Mouse (Mus musculus): Measurements from ENCODE around the gene Pih1d1. TPM values are rescaled to one million over a fixed set of nuclear protein-coding genes. Genes with fewer than 3 reads are reported as not detected.

The Pih1d1 gene
- polyA plus RNA-seq, 1 experiment from 2014 or later = 37.6 TPM

- ATAC-seq (no peak), DNase-seq (no peak)
- no peaks in the 10 kb centered on the region for H3K4me1 ChIP-seq (ENCODE audit: insufficient read depth)
- no peak overlapping the region for H3K4me2 ChIP-seq (ENCODE audit: low read depth, low read length)
- no peaks in the 10 kb centered on the region for H3K36me3 ChIP-seq (replicated peaks; ENCODE audit: insufficient read depth, low read length)
- no peak overlapping the region for H3K9ac ChIP-seq (replicated peaks)
- no peak overlapping the region for H3K27ac ChIP-seq (ENCODE audit: low read depth)
- TF ChIP-seq EP300 (IDR thresholded peaks at IDR 0.05; ENCODE audit: low read depth) (no peak), CTCF (IDR thresholded peaks at IDR 0.05; ENCODE audit: low read depth) (no peak)
- peaks cover 3% of the 10 kb centered on the region for H3K9me3 ChIP-seq (ENCODE audit: low read length)
- no peak overlapping the region for H3K4me3 ChIP-seq (ENCODE audit: low read depth, low read length)
- H3K27me3 ChIP-seq (ENCODE audit: insufficient read depth, low read length) = peaks cover 80% of the 10 kb centered on the region
- 3% methylated on average over 23 of the region's 23 CpGs for WGBS (ENCODE audit: insufficient replicate concordance)
Observed at GRCm38 (mm10) chr7:45175929-45176328, 21.8 kb downstream of the Pih1d1 start.

- no peak for TF ChIP-seq EP300 (IDR thresholded peaks at IDR 0.05; ENCODE audit: low read depth)
- DNase-seq (no peak), ATAC-seq (no peak)
- Histone ChIP-seq H3K9ac (replicated peaks) (no peak overlapping the region), H3K27me3 (ENCODE audit: insufficient read depth, low read length) (peaks cover 84% of the 10 kb centered on the region), H3K27ac (ENCODE audit: low read depth) (no peak overlapping the region), H3K9me3 (ENCODE audit: low read length) (peaks cover 3% of the 10 kb centered on the region), H3K4me3 (ENCODE audit: low read depth, low read length) (no peak overlapping the region), H3K4me1 (ENCODE audit: insufficient read depth) (no peaks in the 10 kb centered on the region; the same call in 1 of the 2 replicates), H3K4me2 (ENCODE audit: low read depth, low read length) (no peak overlapping the region), H3K36me3 (replicated peaks; ENCODE audit: insufficient read depth, low read length) (no peaks in the 10 kb centered on the region)
- WGBS (ENCODE audit: insufficient replicate concordance) = 4% methylated on average over 27 of the region's 31 CpGs
Observed at GRCm38 (mm10) chr7:45176356-45176755, 22.3 kb downstream of the Pih1d1 start.

GRCm38 (mm10) chr7:45178550-45178949, 24.4 kb downstream of the Pih1d1 start:
- 21% methylated on average over 7 of the region's 7 CpGs for WGBS (ENCODE audit: insufficient replicate concordance)
- DNase-seq (peak; percentile 38), ATAC-seq (no peak)
- H3K4me1 ChIP-seq (ENCODE audit: insufficient read depth) = peaks cover 7% of the 10 kb centered on the region
- H3K27ac ChIP-seq (ENCODE audit: low read depth) = no peak overlapping the region
- peaks cover 96% of the 10 kb centered on the region for H3K27me3 ChIP-seq (ENCODE audit: insufficient read depth, low read length)
- H3K9me3 ChIP-seq (ENCODE audit: low read length) = no peaks in the 10 kb centered on the region
- no peak overlapping the region for H3K4me3 ChIP-seq (ENCODE audit: low read depth, low read length)
- H3K9ac ChIP-seq (replicated peaks) = no peak overlapping the region
- no peak overlapping the region for H3K4me2 ChIP-seq (ENCODE audit: low read depth, low read length)
- no peaks in the 10 kb centered on the region for H3K36me3 ChIP-seq (replicated peaks; ENCODE audit: insufficient read depth, low read length)
- TF ChIP-seq CTCF (IDR thresholded peaks at IDR 0.05; ENCODE audit: low read depth) (no peak), EP300 (IDR thresholded peaks at IDR 0.05; ENCODE audit: low read depth) (no peak)

- ATAC-seq (no peak), DNase-seq (no peak)
- Histone ChIP-seq H3K4me3 (ENCODE audit: low read depth, low read length) (no peak within 1 kb of the TSS), H3K4me1 (ENCODE audit: insufficient read depth) (peaks cover 7% of the 10 kb centered on the region), H3K4me2 (ENCODE audit: low read depth, low read length) (no peak within 1 kb of the TSS), H3K27ac (ENCODE audit: low read depth) (no peak within 1 kb of the TSS), H3K9me3 (ENCODE audit: low read length) (no peaks in the 10 kb centered on the region), H3K36me3 (replicated peaks; ENCODE audit: insufficient read depth, low read length) (no peaks in the 10 kb centered on the region), H3K9ac (replicated peaks) (no peak within 1 kb of the TSS), H3K27me3 (ENCODE audit: insufficient read depth, low read length) (peaks cover 98% of the 10 kb centered on the region)
- 27% methylated on average over 7 of the region's 7 CpGs for WGBS (ENCODE audit: insufficient replicate concordance)
- TF ChIP-seq EP300 (IDR thresholded peaks at IDR 0.05; ENCODE audit: low read depth) (no peak), CTCF (IDR thresholded peaks at IDR 0.05; ENCODE audit: low read depth) (no peak)
Observed at GRCm38 (mm10) chr7:45179469-45179868, 25.4 kb downstream of the Pih1d1 start, which contains the start of gene Gfy. Gfy (minus strand) TSS chr7:45179569.

GRCm38 (mm10) chr7:45180896-45181477, 26.9 kb downstream of the Pih1d1 start, which contains the start of gene Pth2:
Pth2 (plus strand) TSS chr7:45180995.
- no peak within 1 kb of the TSS for H3K9ac ChIP-seq (replicated peaks)
- 28% methylated on average over 18 of the region's 20 CpGs for WGBS (ENCODE audit: insufficient replicate concordance)
- peak within 1 kb of the TSS; percentile 55 for H3K4me2 ChIP-seq (ENCODE audit: low read depth, low read length)
- ATAC-seq = no peak
- peak within 1 kb of the TSS; percentile 25; the same call in 1 of the 2 replicates for H3K4me3 ChIP-seq (ENCODE audit: low read depth, low read length)
- H3K27me3 ChIP-seq (ENCODE audit: insufficient read depth, low read length) = peaks cover 96% of the 10 kb centered on the region
- H3K4me1 ChIP-seq (ENCODE audit: insufficient read depth) = peaks cover 7% of the 10 kb centered on the region
- H3K27ac ChIP-seq (ENCODE audit: low read depth) = no peak within 1 kb of the TSS
- H3K36me3 ChIP-seq (replicated peaks; ENCODE audit: insufficient read depth, low read length) = no peaks in the 10 kb centered on the region
- no peak for DNase-seq
- TF ChIP-seq CTCF (IDR thresholded peaks at IDR 0.05; ENCODE audit: low read depth) (no peak), EP300 (IDR thresholded peaks at IDR 0.05; ENCODE audit: low read depth) (no peak)
- no peaks in the 10 kb centered on the region for H3K9me3 ChIP-seq (ENCODE audit: low read length)

- peaks cover 7% of the 10 kb centered on the region for H3K4me1 ChIP-seq (ENCODE audit: insufficient read depth)
- peaks cover 96% of the 10 kb centered on the region for H3K27me3 ChIP-seq (ENCODE audit: insufficient read depth, low read length)
- DNase-seq (peak; percentile 34), ATAC-seq (peak; percentile 22; the same call in 1 of the 2 replicates)
- no peak for TF ChIP-seq CTCF (IDR thresholded peaks at IDR 0.05; ENCODE audit: low read depth)
- no peak for TF ChIP-seq EP300 (IDR thresholded peaks at IDR 0.05; ENCODE audit: low read depth)
- 0 out of 2 replicates have a peak overlapping the region, but pooled peaks have one; percentile 1 for H3K4me3 ChIP-seq (ENCODE audit: low read depth, low read length)
- no peaks in the 10 kb centered on the region for H3K9me3 ChIP-seq (ENCODE audit: low read length)
- H3K36me3 ChIP-seq (replicated peaks; ENCODE audit: insufficient read depth, low read length) = no peaks in the 10 kb centered on the region
- no peak overlapping the region for H3K9ac ChIP-seq (replicated peaks)
- 9% methylated on average over 23 of the region's 35 CpGs for WGBS (ENCODE audit: insufficient replicate concordance)
- no peak overlapping the region for H3K27ac ChIP-seq (ENCODE audit: low read depth)
- peak overlapping the region; percentile 55 for H3K4me2 ChIP-seq (ENCODE audit: low read depth, low read length)
Observed at GRCm38 (mm10) chr7:45181540-45181939, 27.4 kb downstream of the Pih1d1 start.
